Mouse (Mus musculus) adipocyte (in vitro differentiated cells): ENCODE measurements at regions not wholly inside any gene's neighbourhood (a gene's known extent, or its start where the extent isn't known, plus 50 kb on each side); places are given as distances from the start of the nearest gene placed in this dataset.

Experiments used
- DNase-seq: peaks from one replicate; pipeline ENCODE4 v3.0.0-alpha.2; 2016; ENCODE audit warnings: low spot score

GRCm38 (mm10) chr15:62249436-62249835, 1326.6 kb upstream of the A1bg start:
- DNase-seq: no peak

GRCm38 (mm10) chr15:62246561-62247079, 1323.8 kb upstream of the A1bg start:
- DNase-seq: no peak

GRCm38 (mm10) chr15:62245237-62245636, 1322.4 kb upstream of the A1bg start:
- no peak for DNase-seq

DNA sequence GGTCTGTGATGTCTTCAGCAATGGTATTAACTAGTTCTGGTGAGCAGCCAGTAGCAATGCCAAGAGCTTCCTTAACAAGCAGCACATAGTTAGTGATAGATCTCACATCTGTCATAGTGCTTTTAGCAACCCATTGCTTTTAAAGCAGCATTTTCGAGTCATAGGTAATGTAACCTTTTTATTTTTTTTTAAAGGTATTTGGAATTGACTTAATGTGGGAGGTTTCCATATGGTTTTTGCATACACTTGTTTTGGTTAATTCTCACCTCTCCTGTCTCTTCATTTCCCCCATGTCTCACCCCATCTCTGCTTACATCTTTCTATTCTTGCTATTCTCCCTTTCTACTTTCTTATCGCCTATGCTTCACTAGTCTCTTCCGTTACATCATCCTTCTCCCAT, 1322.0 kb upstream of the A1bg start:
- no peak for DNase-seq

GRCm38 (mm10) chr15:62240031-62240430, 1317.2 kb upstream of the A1bg start:
- no peak for DNase-seq

GRCm38 (mm10) chr15:62238503-62239045, 1315.8 kb upstream of the A1bg start:
- DNase-seq: no peak

- peak; percentile 63 for DNase-seq
Measured at GRCm38 (mm10) chr15:62236056-62236455, 1313.2 kb upstream of the A1bg start.

- no peak for DNase-seq
Measured at GRCm38 (mm10) chr15:62234182-62234760, 1311.5 kb upstream of the A1bg start.

- no peak for DNase-seq
Measured at GRCm38 (mm10) chr15:62233154-62233553, 1310.3 kb upstream of the A1bg start.

GRCm38 (mm10) chr15:62231709-62232108, 1308.9 kb upstream of the A1bg start:
- no peak for DNase-seq

GRCm38 (mm10) chr15:62230773-62231172, 1308.0 kb upstream of the A1bg start:
- DNase-seq: no peak

DNA sequence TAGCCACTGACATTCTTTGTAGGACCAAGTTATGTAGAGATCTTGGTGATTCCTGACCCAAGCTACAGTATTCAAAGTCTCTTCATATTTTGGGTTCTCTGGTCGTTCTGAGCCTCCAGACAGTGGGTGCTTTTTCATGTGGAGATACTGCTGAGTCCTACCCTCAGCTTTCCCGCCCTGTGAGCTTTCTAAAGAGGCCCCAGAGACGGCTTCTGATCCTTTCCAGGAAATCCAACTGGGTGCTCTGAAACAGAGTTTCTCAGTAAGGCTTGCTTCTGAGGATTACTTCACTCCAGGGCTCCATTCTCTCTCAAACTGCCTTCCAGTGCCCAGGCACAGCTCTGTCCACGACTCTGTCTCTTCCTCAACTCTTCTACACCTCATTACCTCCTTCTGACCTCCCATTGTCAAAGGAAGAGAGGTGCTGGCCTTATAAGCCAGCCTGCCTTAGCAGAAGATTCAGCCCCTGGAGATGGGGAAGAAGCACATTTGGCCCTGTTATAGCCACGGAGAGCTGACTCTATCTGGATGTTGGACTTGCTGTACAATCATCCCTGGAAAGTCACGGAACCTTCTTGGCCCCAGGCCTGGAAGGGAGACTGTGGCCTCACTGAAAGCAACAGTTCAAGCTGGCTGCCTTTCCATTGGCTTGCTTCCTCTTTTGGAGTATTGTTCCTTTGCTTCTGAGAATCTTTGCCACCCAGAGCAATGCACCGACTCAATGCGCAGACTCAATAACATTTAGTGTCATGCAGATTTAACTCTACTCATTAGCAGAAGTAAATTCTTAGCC, 1306.9 kb upstream of the A1bg start:
- DNase-seq: peak; percentile 83

DNA sequence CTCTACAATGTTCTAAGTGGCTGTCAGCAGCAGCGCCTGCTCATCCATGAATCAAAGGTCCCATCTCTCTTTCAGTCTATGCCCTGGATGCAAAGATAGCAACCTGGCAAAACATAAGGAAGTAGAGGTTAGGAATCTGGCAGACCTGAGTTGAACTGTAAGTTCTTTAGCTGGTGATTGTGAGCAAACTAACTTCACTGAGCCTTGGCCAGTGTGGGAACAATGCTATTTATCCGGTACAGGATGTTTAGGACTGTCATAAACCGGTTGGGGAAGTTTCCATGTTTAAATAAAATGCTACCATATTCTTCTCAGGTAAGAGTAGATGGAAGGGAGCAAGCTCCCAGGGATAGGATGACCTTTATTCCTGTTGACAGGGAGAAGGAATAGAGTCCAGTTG, 1306.2 kb upstream of the A1bg start:
- DNase-seq: no peak

DNA sequence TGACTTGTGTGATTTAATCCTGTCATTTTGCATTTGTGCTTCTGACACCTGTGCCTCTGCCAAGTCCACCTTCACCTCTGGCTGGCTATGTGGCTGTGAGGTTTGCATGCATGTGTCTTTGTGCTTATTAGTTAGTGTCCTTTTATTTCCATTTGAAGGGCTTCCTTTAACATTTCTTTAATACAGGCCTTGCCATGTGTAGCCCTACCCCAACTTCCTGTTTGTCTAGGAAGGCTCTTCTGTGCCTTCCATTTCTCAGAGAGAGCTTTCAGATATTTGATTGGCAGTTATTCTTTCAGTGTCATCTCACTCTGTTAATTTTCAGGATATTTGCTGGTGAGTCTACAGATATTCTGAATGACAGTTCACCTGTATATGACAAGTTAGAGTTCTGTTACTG, 1302.0 kb upstream of the A1bg start:
- no peak for DNase-seq

GRCm38 (mm10) chr15:62224191-62224590, 1301.4 kb upstream of the A1bg start:
- DNase-seq: no peak

DNA sequence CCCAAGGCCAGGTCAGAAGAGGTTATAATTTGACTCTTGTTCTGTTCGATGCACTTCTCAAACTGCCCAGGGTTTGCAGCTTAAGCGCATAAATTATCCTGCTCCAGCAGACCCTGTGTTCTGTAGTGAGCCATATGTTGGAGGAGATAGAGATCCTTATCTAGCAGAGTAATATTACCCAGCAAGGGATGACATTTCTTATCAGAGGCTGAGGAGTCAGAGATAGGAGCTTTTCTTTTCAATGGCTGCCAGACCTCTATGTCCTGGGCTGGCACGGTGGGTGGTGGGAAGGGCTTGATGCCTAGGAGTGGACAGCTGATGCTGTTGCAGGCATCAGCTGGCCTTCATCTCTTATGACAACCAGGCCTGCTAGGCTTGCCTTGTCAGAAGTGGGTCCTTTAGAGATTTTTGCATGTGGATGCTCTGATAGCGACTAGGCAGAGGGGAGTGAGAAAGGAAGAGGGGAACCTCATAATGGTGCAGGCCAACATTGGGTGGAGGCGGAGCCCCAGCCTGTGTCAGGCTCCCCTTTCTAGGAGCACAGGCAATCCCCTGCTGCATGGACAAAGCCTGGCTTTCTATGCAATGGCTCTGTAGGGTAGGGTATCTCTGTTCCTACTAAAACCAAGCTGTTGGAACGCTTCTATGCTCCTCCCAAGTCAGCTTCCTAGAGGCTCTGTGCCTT, 1300.5 kb upstream of the A1bg start:
- no peak for DNase-seq

DNA sequence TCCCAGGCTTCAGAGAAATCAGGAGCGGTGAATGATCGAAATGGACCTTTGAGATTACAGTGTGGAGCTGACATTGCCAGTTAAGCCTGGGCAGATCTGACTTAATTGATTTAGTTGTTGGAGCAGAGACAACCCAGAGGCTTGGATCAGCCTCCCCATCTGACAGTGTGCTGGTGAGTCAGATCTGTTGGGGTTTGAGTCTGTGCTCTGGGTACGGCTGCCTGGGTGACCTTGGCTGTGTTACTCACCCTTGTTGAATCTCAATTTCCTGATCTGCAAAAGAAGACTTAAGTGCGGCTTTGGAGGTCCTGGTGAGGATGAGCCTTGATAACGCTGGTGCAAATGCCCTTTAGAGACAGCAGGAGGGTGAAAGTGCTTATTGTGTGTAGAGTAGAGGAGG, 1299.9 kb upstream of the A1bg start:
- DNase-seq: no peak

- DNase-seq: no peak
Measured at GRCm38 (mm10) chr15:62222201-62222600, 1299.4 kb upstream of the A1bg start.

DNA sequence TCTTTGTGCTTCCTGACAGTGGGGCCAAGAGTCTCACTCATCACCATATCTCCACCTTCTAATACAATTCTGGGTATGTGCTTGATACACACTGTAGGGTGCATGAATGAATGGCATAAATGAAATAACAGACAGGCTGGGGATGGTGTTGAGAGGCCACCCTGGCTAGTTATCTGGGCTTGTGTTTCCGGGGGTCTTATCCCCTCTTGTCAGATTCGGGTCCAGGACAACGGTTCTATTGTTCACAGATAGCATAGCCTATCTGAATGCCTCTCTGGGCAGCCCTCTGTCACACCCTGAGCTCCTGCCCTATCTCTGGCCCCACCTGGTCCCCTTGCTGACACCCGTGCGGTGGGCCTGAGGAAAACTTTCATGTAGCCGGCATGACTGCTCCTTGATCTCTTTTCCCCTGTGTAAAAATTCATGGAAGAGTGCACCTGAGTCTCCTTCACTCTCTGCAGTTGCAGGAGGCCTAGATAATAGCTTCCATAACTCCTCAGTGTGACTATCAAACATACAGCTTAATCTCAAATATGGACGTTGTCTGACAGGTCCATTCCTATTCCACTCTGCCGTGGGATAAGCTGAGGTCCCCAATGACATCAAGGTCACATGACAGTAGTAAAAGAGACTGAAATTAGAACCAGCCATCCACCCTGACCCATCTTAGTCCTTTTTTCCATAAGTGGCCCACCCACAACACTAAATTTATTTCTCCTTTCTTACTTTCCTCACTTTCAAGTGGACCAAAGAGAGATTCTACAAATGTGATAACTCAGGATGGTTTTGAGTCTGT, 1298.4 kb upstream of the A1bg start:
- no peak for DNase-seq

DNA sequence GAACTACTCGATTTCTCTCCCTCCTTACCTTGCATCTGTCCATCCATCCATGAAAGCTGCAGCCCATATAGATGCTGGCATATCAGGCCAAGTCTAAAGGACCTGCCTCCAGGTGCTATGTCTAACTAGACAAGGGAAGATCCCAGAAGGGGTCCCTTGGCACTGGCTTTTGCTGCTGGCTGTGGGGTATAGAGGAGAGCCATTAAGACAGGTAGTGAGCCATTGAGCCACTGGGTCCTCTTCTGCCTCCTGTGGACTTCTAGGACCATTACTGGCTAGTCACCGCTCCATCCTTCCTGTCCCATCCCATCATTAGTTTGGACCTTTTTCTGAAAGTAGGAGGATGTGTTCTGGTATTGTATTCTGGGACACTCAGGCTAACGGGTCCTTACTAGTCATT, 1297.8 kb upstream of the A1bg start:
- DNase-seq: no peak

GRCm38 (mm10) chr15:62219934-62220540, 1297.2 kb upstream of the A1bg start:
- DNase-seq: no peak
